Mouse (Mus musculus): ENCODE measurements at regions not wholly inside any gene's neighbourhood (a gene's known extent, or its start where the extent isn't known, plus 50 kb on each side); places are given as distances from the start of the nearest gene placed in this dataset.

GRCm38 (mm10) chr8:60825676-60826442 lies 64.4 kb upstream of the Hpf1 start:
- TF ChIP-seq TCF12 (IDR thresholded peaks at IDR 0.05; ENCODE audit: low read depth, low read length) (no peak), CTCF (conservative IDR thresholded peaks at IDR 0.05 in 1 of 2, IDR thresholded peaks at IDR 0.05 in 1 of 2; ENCODE audit: low read depth in 2 of 2, low read length in 2 of 2) (no peak), HCFC1 (IDR thresholded peaks at IDR 0.05; ENCODE audit: low read depth, low read length) (no peak), MAX (IDR thresholded peaks at IDR 0.05; ENCODE audit: low read length) (no peak), POLR2A (IDR thresholded peaks at IDR 0.05; ENCODE audit: low read depth, low read length) (no peak), USF1 (IDR thresholded peaks at IDR 0.05; ENCODE audit: low read depth, low read length) (no peak), BHLHE40 (IDR thresholded peaks at IDR 0.05; ENCODE audit: low read depth, low read length) (no peak), NELFE (IDR thresholded peaks at IDR 0.05; ENCODE audit: low read depth, low read length) (no peak), NRF1 (IDR thresholded peaks at IDR 0.05; ENCODE audit: low read depth, low read length) (no peak), E2F4 (IDR thresholded peaks at IDR 0.05; ENCODE audit: insufficient replicate concordance, low read depth, low read length) (no peak), EP300 (IDR thresholded peaks at IDR 0.05; ENCODE audit: low read length) (peak; percentile 59)
